Mouse (Mus musculus): ENCODE data around the gene Xcr1.

Gene Xcr1

GRCm38 (mm10) chr9:123814821-123815220 lies 47.0 kb downstream of the Xcr1 start:
- DNase-seq (ENCODE audit: low spot score in 2 of 2) = no peak

GRCm38 (mm10) chr9:123814326-123814725 lies 47.5 kb downstream of the Xcr1 start:
- no peak for DNase-seq (ENCODE audit: low spot score in 2 of 2)

GRCm38 (mm10) chr9:123811831-123812230 lies 50.0 kb downstream of the Xcr1 start:
- no peak for DNase-seq (ENCODE audit: low spot score in 2 of 2)

GRCm38 (mm10) chr9:123808583-123808982 lies 53.2 kb downstream of the Xcr1 start:
- no peak for DNase-seq (ENCODE audit: low spot score in 2 of 2)

GRCm38 (mm10) chr9:123806267-123806666 lies 55.6 kb downstream of the Xcr1 start, which contains the start of gene Cxcr6:
Gene Cxcr6, plus strand, starts transcription at chr9:123806475.
- no peak for DNase-seq (ENCODE audit: low spot score in 2 of 2)

GRCm38 (mm10) chr9:123805241-123805640 lies 56.6 kb downstream of the Xcr1 start:
- DNase-seq (ENCODE audit: low spot score in 2 of 2) = no peak

- no peak for DNase-seq (ENCODE audit: low spot score in 2 of 2)
These were observed 58.9 kb downstream of the Xcr1 start for GRCm38 (mm10) chr9:123802896-123803295.

- no peak for DNase-seq (ENCODE audit: low spot score in 2 of 2)
These were observed 59.4 kb downstream of the Xcr1 start for GRCm38 (mm10) chr9:123802421-123802820.
